Mouse (Mus musculus): ENCODE results near the gene Elf5. TPM values are rescaled to one million over a fixed set of nuclear protein-coding genes. Genes with fewer than 3 reads are reported as not detected.

Gene Elf5
- polyA plus RNA-seq, 1 experiment from 2014 or later: not detected

GRCm38 (mm10) chr2:103476180-103476579, 64.7 kb downstream of the Elf5 start:
- no peak overlapping the region for H3K4me3 ChIP-seq (ENCODE audit: low read depth, low read length)
- peaks cover 32% of the 10 kb centered on the region for H3K36me3 ChIP-seq (ENCODE audit: control insufficient read depth, insufficient read depth, low read length)
- ATAC-seq (no peak), DNase-seq (ENCODE audit: low spot score) (no peak)
- no peaks in the 10 kb centered on the region for H3K27me3 ChIP-seq (replicated peaks; ENCODE audit: control insufficient read depth, insufficient read depth, low read length)
- H3K4me1 ChIP-seq (ENCODE audit: control insufficient read depth, insufficient read depth, low read length): no peaks in the 10 kb centered on the region
- no peak overlapping the region for H3K27ac ChIP-seq (ENCODE audit: low read depth, low read length)
- H3K4me2 ChIP-seq (ENCODE audit: low read length): no peak overlapping the region
- H3K9ac ChIP-seq (ENCODE audit: low read length): no peak overlapping the region
- 94% methylated on average over 2 of the region's 2 CpGs for WGBS
- H3K9me3 ChIP-seq (replicated peaks; ENCODE audit: control insufficient read depth, low read length): no peaks in the 10 kb centered on the region

DNA sequence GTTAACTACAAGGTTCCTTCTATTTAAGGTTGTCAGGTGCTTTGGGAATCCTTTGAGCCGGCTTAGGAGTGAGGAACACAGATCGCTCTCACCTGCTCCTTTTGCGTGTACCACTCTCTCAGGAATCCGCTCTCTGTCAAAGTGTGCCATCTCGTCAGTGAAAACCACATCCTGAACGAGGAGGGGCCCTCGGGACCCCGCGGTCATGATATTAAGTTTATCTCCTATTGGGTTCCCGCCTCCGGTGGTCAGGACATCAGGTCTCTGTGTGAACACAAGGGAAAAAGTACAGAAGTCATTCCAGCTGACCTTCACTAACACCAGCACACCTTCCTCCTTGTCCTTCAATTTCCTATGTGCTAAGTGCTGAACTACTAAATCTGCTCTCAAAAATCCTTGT, 65.2 kb downstream of the Elf5 start:
- no peak for DNase-seq (ENCODE audit: low spot score)
- WGBS: 93% methylated on average over 11 of the region's 11 CpGs
- Histone ChIP-seq H3K4me1 (ENCODE audit: control insufficient read depth, insufficient read depth, low read length) (no peaks in the 10 kb centered on the region), H3K36me3 (ENCODE audit: control insufficient read depth, insufficient read depth, low read length) (peaks cover 31% of the 10 kb centered on the region), H3K4me2 (ENCODE audit: low read length) (no peak overlapping the region), H3K9me3 (replicated peaks; ENCODE audit: control insufficient read depth, low read length) (no peaks in the 10 kb centered on the region), H3K9ac (ENCODE audit: low read length) (no peak overlapping the region), H3K27ac (ENCODE audit: low read depth, low read length) (no peak overlapping the region), H3K4me3 (ENCODE audit: low read depth, low read length) (no peak overlapping the region), H3K27me3 (replicated peaks; ENCODE audit: control insufficient read depth, insufficient read depth, low read length) (no peaks in the 10 kb centered on the region)
- no peak for ATAC-seq

DNA sequence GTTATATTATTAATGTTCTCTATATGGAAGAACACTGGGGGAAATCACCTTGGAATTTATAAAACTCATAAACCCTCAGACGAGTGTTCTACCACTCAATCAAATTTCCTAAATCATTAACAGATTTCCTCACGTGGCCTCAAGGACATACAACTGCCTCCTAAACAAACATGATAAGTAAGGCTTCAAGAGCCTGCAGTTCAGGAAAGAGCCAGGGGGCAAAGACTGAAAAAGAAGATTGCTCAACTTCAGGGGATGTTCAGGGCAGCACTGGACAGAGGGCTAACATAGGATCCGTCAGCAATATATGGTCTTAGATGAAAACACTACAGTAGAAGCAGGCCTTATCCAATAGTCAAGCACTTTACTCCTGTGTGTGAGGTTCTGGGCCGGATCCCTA, 66.0 kb downstream of the Elf5 start:
- peaks cover 31% of the 10 kb centered on the region for H3K36me3 ChIP-seq (ENCODE audit: control insufficient read depth, insufficient read depth, low read length)
- no peaks in the 10 kb centered on the region for H3K9me3 ChIP-seq (replicated peaks; ENCODE audit: control insufficient read depth, low read length)
- H3K27me3 ChIP-seq (replicated peaks; ENCODE audit: control insufficient read depth, insufficient read depth, low read length): no peaks in the 10 kb centered on the region
- DNase-seq (ENCODE audit: low spot score) (no peak), ATAC-seq (no peak)
- no peak overlapping the region for H3K27ac ChIP-seq (ENCODE audit: low read depth, low read length)
- H3K4me2 ChIP-seq (ENCODE audit: low read length): no peak overlapping the region
- 88% methylated on average over 4 of the region's 4 CpGs for WGBS
- H3K4me1 ChIP-seq (ENCODE audit: control insufficient read depth, insufficient read depth, low read length): no peaks in the 10 kb centered on the region
- H3K4me3 ChIP-seq (ENCODE audit: low read depth, low read length): no peak overlapping the region
- no peak overlapping the region for H3K9ac ChIP-seq (ENCODE audit: low read length)

DNA sequence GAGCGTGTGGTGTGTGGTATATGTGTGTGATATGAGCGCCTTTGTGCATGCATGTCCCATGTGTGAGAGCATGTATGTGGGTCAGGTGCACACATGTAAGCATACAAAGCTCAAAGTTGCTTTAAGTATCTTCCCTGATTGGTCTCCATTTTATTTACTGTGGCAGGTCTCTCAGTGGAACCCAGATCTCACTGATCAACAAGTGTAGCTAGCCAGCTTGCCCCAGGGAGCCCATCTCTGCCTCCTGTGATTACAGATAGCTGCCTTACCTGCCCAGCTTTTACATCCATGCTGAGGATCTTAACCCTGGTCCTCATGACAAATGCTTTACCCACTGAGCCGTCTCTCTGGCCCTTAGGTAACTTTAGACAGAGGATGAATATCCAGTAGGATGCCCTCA, 66.8 kb downstream of the Elf5 start:
- no peak overlapping the region for H3K4me2 ChIP-seq (ENCODE audit: low read length)
- no peak overlapping the region for H3K27ac ChIP-seq (ENCODE audit: low read depth, low read length)
- H3K9ac ChIP-seq (ENCODE audit: low read length): no peak overlapping the region
- no peaks in the 10 kb centered on the region for H3K27me3 ChIP-seq (replicated peaks; ENCODE audit: control insufficient read depth, insufficient read depth, low read length)
- WGBS: 92% methylated on average over 3 of the region's 3 CpGs
- DNase-seq (ENCODE audit: low spot score) (no peak), ATAC-seq (no peak)
- peaks cover 23% of the 10 kb centered on the region for H3K36me3 ChIP-seq (ENCODE audit: control insufficient read depth, insufficient read depth, low read length)
- H3K4me1 ChIP-seq (ENCODE audit: control insufficient read depth, insufficient read depth, low read length): peaks cover 2% of the 10 kb centered on the region; the same call in 1 of the 2 replicates
- no peaks in the 10 kb centered on the region for H3K9me3 ChIP-seq (replicated peaks; ENCODE audit: control insufficient read depth, low read length)
- no peak overlapping the region for H3K4me3 ChIP-seq (ENCODE audit: low read depth, low read length)

- ATAC-seq (no peak), DNase-seq (ENCODE audit: low spot score) (no peak)
- H3K9me3 ChIP-seq (replicated peaks; ENCODE audit: control insufficient read depth, low read length): no peaks in the 10 kb centered on the region
- H3K4me3 ChIP-seq (ENCODE audit: low read depth, low read length): no peak overlapping the region
- no peak overlapping the region for H3K9ac ChIP-seq (ENCODE audit: low read length)
- WGBS: 89% methylated on average over 8 of the region's 8 CpGs
- no peak overlapping the region for H3K4me2 ChIP-seq (ENCODE audit: low read length)
- peaks cover 12% of the 10 kb centered on the region for H3K4me1 ChIP-seq (ENCODE audit: control insufficient read depth, insufficient read depth, low read length)
- H3K27ac ChIP-seq (ENCODE audit: low read depth, low read length): no peak overlapping the region
- H3K27me3 ChIP-seq (replicated peaks; ENCODE audit: control insufficient read depth, insufficient read depth, low read length): no peaks in the 10 kb centered on the region
- H3K36me3 ChIP-seq (ENCODE audit: control insufficient read depth, insufficient read depth, low read length): peaks cover 6% of the 10 kb centered on the region; the same call in 1 of the 2 replicates
Measured at GRCm38 (mm10) chr2:103480240-103480639, 68.8 kb downstream of the Elf5 start.

GRCm38 (mm10) chr2:103480871-103481270, 69.4 kb downstream of the Elf5 start:
- no peaks in the 10 kb centered on the region for H3K36me3 ChIP-seq (ENCODE audit: control insufficient read depth, insufficient read depth, low read length)
- no peaks in the 10 kb centered on the region for H3K9me3 ChIP-seq (replicated peaks; ENCODE audit: control insufficient read depth, low read length)
- no peak overlapping the region for H3K27ac ChIP-seq (ENCODE audit: low read depth, low read length)
- no peak overlapping the region for H3K4me2 ChIP-seq (ENCODE audit: low read length)
- DNase-seq (ENCODE audit: low spot score): no peak
- no peak overlapping the region for H3K9ac ChIP-seq (ENCODE audit: low read length)
- no peak for ATAC-seq
- H3K27me3 ChIP-seq (replicated peaks; ENCODE audit: control insufficient read depth, insufficient read depth, low read length): no peaks in the 10 kb centered on the region
- no peak overlapping the region for H3K4me3 ChIP-seq (ENCODE audit: low read depth, low read length)
- WGBS: 94% methylated on average over 4 of the region's 4 CpGs
- peaks cover 12% of the 10 kb centered on the region for H3K4me1 ChIP-seq (ENCODE audit: control insufficient read depth, insufficient read depth, low read length)

GRCm38 (mm10) chr2:103481314-103482231, 70.1 kb downstream of the Elf5 start:
- no peak overlapping the region for H3K4me2 ChIP-seq (ENCODE audit: low read length)
- no peak for ATAC-seq
- peaks cover 12% of the 10 kb centered on the region for H3K4me1 ChIP-seq (ENCODE audit: control insufficient read depth, insufficient read depth, low read length)
- H3K27ac ChIP-seq (ENCODE audit: low read depth, low read length): no peak overlapping the region
- no peak for DNase-seq (ENCODE audit: low spot score)
- WGBS: 91% methylated on average over 11 of the region's 11 CpGs
- no peaks in the 10 kb centered on the region for H3K9me3 ChIP-seq (replicated peaks; ENCODE audit: control insufficient read depth, low read length)
- H3K27me3 ChIP-seq (replicated peaks; ENCODE audit: control insufficient read depth, insufficient read depth, low read length): no peaks in the 10 kb centered on the region
- no peak overlapping the region for H3K9ac ChIP-seq (ENCODE audit: low read length)
- no peak overlapping the region for H3K4me3 ChIP-seq (ENCODE audit: low read depth, low read length)
- no peaks in the 10 kb centered on the region for H3K36me3 ChIP-seq (ENCODE audit: control insufficient read depth, insufficient read depth, low read length)

- Histone ChIP-seq H3K27ac (ENCODE audit: low read depth, low read length) (no peak overlapping the region), H3K4me2 (ENCODE audit: low read length) (peak overlapping the region; percentile 74), H3K4me3 (ENCODE audit: low read depth, low read length) (peak overlapping the region; percentile 75), H3K27me3 (replicated peaks; ENCODE audit: control insufficient read depth, insufficient read depth, low read length) (no peaks in the 10 kb centered on the region), H3K36me3 (ENCODE audit: control insufficient read depth, insufficient read depth, low read length) (no peaks in the 10 kb centered on the region), H3K9ac (ENCODE audit: low read length) (peak overlapping the region; percentile 88; the same call in 1 of the 2 replicates), H3K9me3 (replicated peaks; ENCODE audit: control insufficient read depth, low read length) (no peaks in the 10 kb centered on the region), H3K4me1 (ENCODE audit: control insufficient read depth, insufficient read depth, low read length) (peaks cover 12% of the 10 kb centered on the region)
- WGBS: 88% methylated on average over 7 of the region's 7 CpGs
- DNase-seq (ENCODE audit: low spot score): no peak
- no peak for ATAC-seq
Measured at GRCm38 (mm10) chr2:103483289-103483985, 71.9 kb downstream of the Elf5 start.
